11 mouse cellular contexts compared by ENCODE assay signal in the genomic region with DNA sequence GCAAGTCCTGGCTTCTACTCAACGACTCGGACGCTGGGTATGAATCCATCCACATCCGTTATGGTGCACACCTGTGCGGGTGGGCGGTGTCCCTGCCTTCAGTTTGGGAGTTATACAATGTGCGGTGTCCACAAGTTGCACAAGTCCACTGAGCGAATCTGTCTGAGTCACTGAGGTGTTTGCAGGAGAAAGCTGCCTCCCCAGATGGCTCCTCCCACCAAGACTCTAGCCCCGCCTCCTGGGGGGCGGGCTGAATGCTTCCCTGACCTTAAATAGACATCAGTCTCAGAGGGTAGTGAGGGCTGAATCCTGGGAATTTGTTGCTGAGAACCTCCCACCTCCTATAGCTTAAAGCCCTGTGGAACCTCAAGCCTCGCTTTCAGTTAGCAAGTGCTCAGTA. TPM values are rescaled to one million over a fixed set of nuclear protein-coding genes. Genes with fewer than 3 reads are reported as not detected.
DNase-seq lines count a peak whose midpoint lies in the region; ATAC-seq and TF ChIP-seq lines count a peak whose summit lies in the region.
"Had no signal": no experiment of that assay in that cellular context is flagged by ENCODE, and none has a peak within 500 bp of the region (broad histone marks: within the 10 kb centered on the region; RNA-seq: fewer than 3 reads in every experiment).

No protein-coding gene starts in this region.

- H3K4me1 ChIP-seq in intestine, embryonic 16.5 days (ENCODE audit: control insufficient read depth, insufficient read depth, low read length), result peaks cover 8% of the 10 kb centered on the region
- H3K4me1 ChIP-seq in liver, embryonic 12.5 days, result peaks cover 12% of the 10 kb centered on the region; the same call in 1 of the 2 replicates
- peaks cover 7% of the 10 kb centered on the region; the same call in 1 of the 2 replicates for H3K4me1 ChIP-seq in stomach, embryonic 14.5 days (ENCODE audit: control insufficient read depth, insufficient read depth, low read length)
- H3K4me1 ChIP-seq: limb, embryonic 15.5 days had no signal

- peak overlapping the region; percentile 34 for H3K4me2 ChIP-seq in intestine, embryonic 16.5 days (ENCODE audit: low read depth, low read length)
- H3K4me2 ChIP-seq in liver, embryonic 12.5 days, result 0 out of 2 replicates have a peak overlapping the region, but pooled peaks have one; percentile 22
- no peak overlapping the region for H3K4me2 ChIP-seq in stomach, embryonic 14.5 days (replicated peaks; ENCODE audit: low read depth, low read length)
- H3K4me2 ChIP-seq: limb, embryonic 15.5 days had no signal

- H3K27ac ChIP-seq in intestine, embryonic 16.5 days (ENCODE audit: low read length), result peak overlapping the region; percentile 27; the same call in 1 of the 2 replicates
- peak overlapping the region; percentile 60; the same call in 1 of the 2 replicates for H3K27ac ChIP-seq in liver, embryonic 12.5 days
- no peak overlapping the region for H3K27ac ChIP-seq in stomach, embryonic 14.5 days (ENCODE audit: low read length)
- no peak overlapping the region for H3K27ac ChIP-seq in left cerebral cortex, adult 2 months
- H3K27ac ChIP-seq: limb, embryonic 15.5 days had no signal

- intact Hi-C loops in heart, postnatal 25 days (cut with DNase I), result no loop called here
- intact Hi-C loops in left cerebral cortex, adult 2 months (cut with DNase I), result no loop called here

- no peaks in the 10 kb centered on the region for H3K27me3 ChIP-seq in intestine, embryonic 16.5 days (replicated peaks; ENCODE audit: control insufficient read depth, insufficient read depth, low read length)
- H3K27me3 ChIP-seq in liver, embryonic 12.5 days (replicated peaks), result no peaks in the 10 kb centered on the region
- H3K27me3 ChIP-seq in stomach, embryonic 14.5 days (ENCODE audit: control insufficient read depth, insufficient read depth, low read length), result no peaks in the 10 kb centered on the region
- H3K27me3 ChIP-seq: limb, embryonic 15.5 days had no signal

- H3K36me3 ChIP-seq in intestine, embryonic 16.5 days (ENCODE audit: control insufficient read depth, insufficient read depth, low read length), result no peaks in the 10 kb centered on the region
- no peaks in the 10 kb centered on the region for H3K36me3 ChIP-seq in liver, embryonic 12.5 days
- no peaks in the 10 kb centered on the region for H3K36me3 ChIP-seq in stomach, embryonic 14.5 days (ENCODE audit: control insufficient read depth, insufficient read depth, low read length)
- H3K36me3 ChIP-seq: limb, embryonic 15.5 days had no signal

- H3K9me3 ChIP-seq in intestine, embryonic 16.5 days (ENCODE audit: control insufficient read depth, low read length), result no peaks in the 10 kb centered on the region
- H3K9me3 ChIP-seq in liver, embryonic 12.5 days (replicated peaks), result no peaks in the 10 kb centered on the region
- no peaks in the 10 kb centered on the region for H3K9me3 ChIP-seq in stomach, embryonic 14.5 days (ENCODE audit: control insufficient read depth, low read depth, low read length)
- H3K9me3 ChIP-seq: limb, embryonic 15.5 days had no signal

- H3K9ac ChIP-seq in intestine, embryonic 16.5 days (ENCODE audit: low read depth, low read length), result no peak overlapping the region
- no peak overlapping the region for H3K9ac ChIP-seq in liver, embryonic 12.5 days
- H3K9ac ChIP-seq in stomach, embryonic 14.5 days (replicated peaks; ENCODE audit: low read depth, low read length), result no peak overlapping the region
- H3K9ac ChIP-seq: limb, embryonic 15.5 days had no signal

- peak; percentile 72 for ATAC-seq in intestine, embryonic 16.5 days
- 0 out of 2 replicates have a peak, but pooled peaks have one; percentile 27 for ATAC-seq in liver, embryonic 12.5 days
- ATAC-seq in stomach, embryonic 14.5 days (ENCODE audit: insufficient number of reproducible peaks, insufficient read depth, low FRiP score, low read depth), result peak; percentile 49
- ATAC-seq: hindbrain, embryonic 16.5 days had no signal

- H3K4me3 ChIP-seq in intestine, embryonic 16.5 days (ENCODE audit: low read length), result no peak overlapping the region
- H3K4me3 ChIP-seq in liver, embryonic 12.5 days, result no peak overlapping the region
- no peak overlapping the region for H3K4me3 ChIP-seq in stomach, embryonic 14.5 days (ENCODE audit: low read depth, low read length)
- H3K4me3 ChIP-seq in left cerebral cortex, adult 2 months, result no peak overlapping the region
- H3K4me3 ChIP-seq: limb, embryonic 15.5 days had no signal

- DNase-seq in testis, postnatal 14 days (ENCODE audit: low spot score), result peak; percentile 29
- DNase-seq in testis, postnatal 10 days (ENCODE audit: low spot score), result no peak
- DNase-seq in heart, postnatal 25 days (ENCODE audit: low spot score), result no peak
- DNase-seq in layer of hippocampus, adult 11-12 months (ENCODE audit: low spot score), result no peak
- DNase-seq in left cerebral cortex, adult 2 months (ENCODE audit: extremely low spot score in 1 of 2, low spot score in 2 of 2), result no peak
- DNase-seq: gastrocnemius, postnatal 10 days had no signal

- TF ChIP-seq CTCF in left cerebral cortex, adult 2 months (IDR thresholded peaks at IDR 0.05), result no peak

- WGBS in intestine, embryonic 16.5 days, result 86% methylated on average over 11 of the region's 11 CpGs
- WGBS in liver, embryonic 12.5 days (ENCODE audit: insufficient replicate concordance), result 75% methylated on average over 11 of the region's 11 CpGs
- 88% methylated on average over 11 of the region's 11 CpGs for WGBS in stomach, embryonic 14.5 days

RNA-seq across cellular contexts. Expression of a gene that starts 35.6 kb away (rescaled TPM):
- polyA plus RNA-seq in intestine, embryonic 16.5 days (2015; fragmentation: Nextera tagmentation; extraction: Ambion mirVana), result 448 and 454 TPM in 2 replicates
- 158 and 161 TPM in 2 replicates for polyA plus RNA-seq in liver, embryonic 12.5 days (2016; fragmentation: Nextera tagmentation; extraction: Ambion mirVana)
- polyA plus RNA-seq in stomach, embryonic 14.5 days (2014; fragmentation: Nextera tagmentation; extraction: Ambion mirVana), result 758 and 780 TPM in 2 replicates
- total RNA-seq in heart, postnatal 25 days (2021), result 100 to 1,000 TPM; 450 to 481 TPM
- 100 to 1,000 TPM; 452 to 506 TPM for total RNA-seq in left cerebral cortex, adult 2 months (2021)

Comparison
In these comparisons a context has a peak if more than half of its experiments do, and no peak if none do; other contexts are left out.
1. H3K27ac ChIP-seq: peak in intestine, embryonic 16.5 days (single experiment) and liver, embryonic 12.5 days (single experiment); none in stomach, embryonic 14.5 days (single experiment) and left cerebral cortex, adult 2 months (single experiment).
2. Peak in every context shown above with its lines, with median percentiles within 50 percentile points of each other: ATAC-seq.